Mouse (Mus musculus) lung, postnatal 0 days (tissue): ENCODE data around the gene Cd44.

Experiments
- CTCF ChIP-seq: IDR thresholded peaks from 2 replicates; pipeline ENCODE4 v1.5.1; 2016; ENCODE audit warnings: antibody characterized with exemption, mild to moderate bottlenecking
- EP300 ChIP-seq: IDR thresholded peaks from 2 replicates; pipeline ENCODE4 v1.6.1; 2016; ENCODE audit warnings: antibody characterized with exemption, mild to moderate bottlenecking, control low read depth

DNA sequence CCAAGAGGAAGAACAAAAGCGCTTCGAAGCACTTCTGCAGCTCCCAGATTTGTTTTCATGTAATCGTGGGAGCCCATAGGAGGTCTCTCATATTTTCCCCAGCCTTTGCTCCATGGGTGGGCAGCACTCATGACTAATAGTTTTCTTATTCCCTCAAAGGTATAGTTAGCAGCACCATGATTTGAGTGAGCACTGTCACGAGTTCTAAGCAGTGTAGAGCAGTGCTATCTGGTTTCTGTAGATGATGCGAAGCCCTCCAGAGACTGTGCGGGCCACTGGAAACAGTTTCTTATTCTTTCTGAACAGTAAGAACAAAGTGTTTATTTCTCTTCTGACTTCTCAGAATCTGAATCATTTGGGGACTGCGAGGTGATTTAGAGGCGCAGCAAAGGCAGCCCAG lies 80.7 kb downstream of the Cd44 start:
- TF ChIP-seq CTCF (no peak), EP300 (no peak)
